Comparison of ENCODE assay signal across 8 mouse cellular contexts in genomic region chr11:105467266-105467665, GRCm38 (mm10). TPM values are rescaled to one million over a fixed set of nuclear protein-coding genes. Genes with fewer than 3 reads are reported as not detected.
DNase-seq lines count a peak whose midpoint lies in the region; ATAC-seq and TF ChIP-seq lines count a peak whose summit lies in the region.

No protein-coding gene starts in this region.

- H3K9ac ChIP-seq in liver, adult 2 months (ENCODE audit: low read depth, low read length): no peak overlapping the region
- no peak overlapping the region for H3K9ac ChIP-seq in liver, postnatal 0 days (replicated peaks)
- no peak overlapping the region for H3K9ac ChIP-seq in embryonic facial prominence, embryonic 11.5 days (replicated peaks; ENCODE audit: low read length)
- H3K9ac ChIP-seq in limb, embryonic 14.5 days (ENCODE audit: low read depth, low read length, severe bottlenecking): no peak overlapping the region

- no peaks in the 10 kb centered on the region for H3K4me1 ChIP-seq in liver, adult 2 months (ENCODE audit: control insufficient read depth, insufficient read depth, low read length)
- H3K4me1 ChIP-seq in liver, postnatal 0 days (ENCODE audit: insufficient read depth): no peaks in the 10 kb centered on the region
- 0 out of 2 replicates have a peak, but pooled peaks cover 2% of the 10 kb centered on the region for H3K4me1 ChIP-seq in embryonic facial prominence, embryonic 11.5 days (ENCODE audit: control insufficient read depth, insufficient read depth, low read length)
- H3K4me1 ChIP-seq in limb, embryonic 14.5 days (ENCODE audit: control insufficient read depth, insufficient read depth, low read length): peaks cover 4% of the 10 kb centered on the region; the same call in 1 of the 2 replicates

- 65% methylated on average over 9 of the region's 9 CpGs for WGBS in liver, adult 2 months
- 42% methylated on average over 9 of the region's 9 CpGs for WGBS in liver, postnatal 0 days (ENCODE audit: insufficient replicate concordance)
- 40% methylated on average over 9 of the region's 9 CpGs for WGBS in embryonic facial prominence, embryonic 11.5 days
- WGBS in limb, embryonic 14.5 days: 36% methylated on average over 9 of the region's 9 CpGs

- no peak overlapping the region for H3K4me2 ChIP-seq in liver, postnatal 0 days (ENCODE audit: low read depth, low read length)
- no peak overlapping the region for H3K4me2 ChIP-seq in embryonic facial prominence, embryonic 11.5 days (ENCODE audit: low read depth, low read length)
- no peak overlapping the region for H3K4me2 ChIP-seq in limb, embryonic 14.5 days (replicated peaks; ENCODE audit: low read depth, low read length, severe bottlenecking)

- no peak overlapping the region for H3K4me3 ChIP-seq in liver, adult 2 months (ENCODE audit: insufficient read depth, low read depth, low read length)
- H3K4me3 ChIP-seq in liver, postnatal 0 days (ENCODE audit: low read depth, low read length): no peak overlapping the region
- no peak overlapping the region for H3K4me3 ChIP-seq in embryonic facial prominence, embryonic 11.5 days (ENCODE audit: low read depth, low read length)
- no peak overlapping the region for H3K4me3 ChIP-seq in limb, embryonic 14.5 days (replicated peaks; ENCODE audit: low read length)

- TF ChIP-seq EP300 in liver, postnatal 0 days (IDR thresholded peaks at IDR 0.05; ENCODE audit: low read depth): no peak

- TF ChIP-seq POLR2A in liver, adult 2 months (IDR thresholded peaks at IDR 0.05; ENCODE audit: extremely low read depth, insufficient read depth, low read length): no peak
- TF ChIP-seq POLR2A in limb, embryonic 14.5 days (IDR thresholded peaks at IDR 0.05; ENCODE audit: borderline replicate concordance, extremely low read depth, insufficient read depth, insufficient read length): no peak

- no peaks in the 10 kb centered on the region for H3K79me2 ChIP-seq in liver, adult 2 months (ENCODE audit: control insufficient read depth, insufficient read depth, low read length)

- peak; percentile 40 for DNase-seq in embryo, embryonic 10 days (ENCODE audit: low spot score)
- DNase-seq in embryo, embryonic 10.5 days (ENCODE audit: low spot score): no peak
- DNase-seq in liver, adult 2 months (ENCODE audit: extremely low read depth, low read depth, low spot score): peak; percentile 2
- no peak for DNase-seq in liver, postnatal 0 days
- DNase-seq in embryonic facial prominence, embryonic 11.5 days (ENCODE audit: low spot score): peak; percentile 58
- DNase-seq in limb, embryonic 14.5 days (ENCODE audit: low spot score): peak; percentile 64
- DNase-seq in thymus, adult 18-20 months: no peak
- no peak for DNase-seq in kidney, adult 11 months

- no peak for TF ChIP-seq CTCF in liver, adult 2 months (IDR thresholded peaks at IDR 0.05; ENCODE audit: low read depth, low read length)
- TF ChIP-seq CTCF in liver, postnatal 0 days (IDR thresholded peaks at IDR 0.05; ENCODE audit: low read depth): no peak

- no peaks in the 10 kb centered on the region for H3K27me3 ChIP-seq in liver, adult 2 months (ENCODE audit: control insufficient read depth, insufficient read depth, low read length)
- H3K27me3 ChIP-seq in liver, postnatal 0 days (ENCODE audit: insufficient read depth, low read length): no peaks in the 10 kb centered on the region
- no peaks in the 10 kb centered on the region for H3K27me3 ChIP-seq in embryonic facial prominence, embryonic 11.5 days (ENCODE audit: control insufficient read depth, insufficient read depth, low read length)
- no peaks in the 10 kb centered on the region for H3K27me3 ChIP-seq in limb, embryonic 14.5 days (ENCODE audit: control insufficient read depth, insufficient read depth, low read length)

- no peaks in the 10 kb centered on the region for H3K9me3 ChIP-seq in liver, postnatal 0 days (ENCODE audit: low read length)
- no peaks in the 10 kb centered on the region for H3K9me3 ChIP-seq in embryonic facial prominence, embryonic 11.5 days (replicated peaks; ENCODE audit: control insufficient read depth, low read length)
- no peaks in the 10 kb centered on the region for H3K9me3 ChIP-seq in limb, embryonic 14.5 days (ENCODE audit: control insufficient read depth, low read length)

- H3K36me3 ChIP-seq in liver, adult 2 months (ENCODE audit: control insufficient read depth, insufficient read depth, low read length): no peaks in the 10 kb centered on the region
- no peaks in the 10 kb centered on the region for H3K36me3 ChIP-seq in liver, postnatal 0 days (replicated peaks; ENCODE audit: insufficient read depth, low read length)
- H3K36me3 ChIP-seq in embryonic facial prominence, embryonic 11.5 days (replicated peaks; ENCODE audit: control insufficient read depth, insufficient read depth, low read depth, low read length): no peaks in the 10 kb centered on the region
- H3K36me3 ChIP-seq in limb, embryonic 14.5 days (ENCODE audit: control insufficient read depth, insufficient read depth, low read length): no peaks in the 10 kb centered on the region

- ATAC-seq in liver, postnatal 0 days: no peak
- ATAC-seq in embryonic facial prominence, embryonic 11.5 days (replicated peaks; ENCODE audit: insufficient number of reproducible peaks, low FRiP score, low TSS enrichment, low read depth): no peak
- peak; percentile 65 for ATAC-seq in limb, embryonic 14.5 days (ENCODE audit: low FRiP score, low read depth)

- H3K27ac ChIP-seq in liver, adult 2 months (replicated peaks; ENCODE audit: insufficient read depth, low read depth, low read length): no peak overlapping the region
- H3K27ac ChIP-seq in liver, postnatal 0 days (ENCODE audit: low read depth): no peak overlapping the region
- H3K27ac ChIP-seq in embryonic facial prominence, embryonic 11.5 days (replicated peaks; ENCODE audit: low read depth, low read length): no peak overlapping the region
- H3K27ac ChIP-seq in limb, embryonic 14.5 days (replicated peaks; ENCODE audit: low read depth, low read length): no peak overlapping the region

RNA-seq across cellular contexts. Expression of gene March10, which starts 10.7 kb away (rescaled TPM):
- total RNA-seq in liver, adult 2 months (2014; rRNA removed): not detected in 2 replicates
- polyA plus RNA-seq in liver, adult 2 months (2012; rRNA removed): not detected in 2 replicates
- polyA plus RNA-seq in liver, postnatal 0 days (2015; fragmentation: Nextera tagmentation; extraction: Ambion mirVana): not detected in 2 replicates
- polyA plus RNA-seq in embryonic facial prominence, embryonic 11.5 days (2014; fragmentation: Nextera tagmentation; extraction: Ambion mirVana): 0.21 and 0.31 TPM in 2 replicates
- polyA plus RNA-seq in limb, embryonic 14.5 days (2012; rRNA removed): 0.18 and 0.28 TPM in 2 replicates
- polyA plus RNA-seq in limb, embryonic 14.5 days (2014; fragmentation: Nextera tagmentation; extraction: Ambion mirVana): not detected in 2 replicates

Comparison
In these comparisons a context has a peak if more than half of its experiments do, and no peak if none do; other contexts are left out.
1. DNase-seq: peak in embryo, embryonic 10 days (single experiment), liver, adult 2 months (single experiment), embryonic facial prominence, embryonic 11.5 days (single experiment) and limb, embryonic 14.5 days (single experiment); none in embryo, embryonic 10.5 days (single experiment), liver, postnatal 0 days (single experiment), thymus, adult 18-20 months (0 of 2) and kidney, adult 11 months (single experiment).